Mouse (Mus musculus): Measurements from ENCODE around the gene Gpat3. TPM values are rescaled to one million over a fixed set of nuclear protein-coding genes. Genes with fewer than 3 reads are reported as not detected.

The Gpat3 gene
- polyA plus RNA-seq, 1 experiment from 2014 or later: 1.6 TPM

DNA sequence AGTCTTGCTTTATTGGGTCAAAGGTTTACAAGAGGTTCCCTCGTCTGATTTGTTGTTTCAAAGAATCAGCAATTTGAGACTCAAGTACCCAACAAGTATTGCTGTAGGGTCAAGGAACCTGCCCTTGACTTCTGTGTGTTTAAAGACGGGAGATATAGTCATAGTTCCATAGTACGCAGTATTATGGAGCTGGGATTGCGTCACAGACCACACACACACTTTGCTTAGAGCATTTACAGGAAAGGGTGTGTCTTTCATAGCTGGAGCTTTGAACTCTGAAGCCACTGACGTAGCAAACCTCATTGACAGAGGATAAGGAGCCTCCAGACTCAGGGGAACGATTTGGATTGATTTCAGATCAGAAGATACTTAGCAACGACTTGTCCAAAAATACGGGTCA, 70.9 kb downstream of the Gpat3 start:
- 65% methylated on average over 8 of the region's 8 CpGs for WGBS
- Histone ChIP-seq H3K9me3 (replicated peaks; ENCODE audit: low read length) (no peaks in the 10 kb centered on the region), H3K4me3 (replicated peaks; ENCODE audit: low read depth, low read length) (no peak overlapping the region), H3K27me3 (ENCODE audit: insufficient read depth, low read length) (peaks cover 8% of the 10 kb centered on the region; the same call in 1 of the 2 replicates), H3K9ac (ENCODE audit: low read depth, low read length) (no peak overlapping the region), H3K4me1 (replicated peaks; ENCODE audit: insufficient read depth, low read length) (no peaks in the 10 kb centered on the region), H3K4me2 (ENCODE audit: low read length) (no peak overlapping the region), H3K27ac (no peak overlapping the region), H3K36me3 (ENCODE audit: insufficient read depth, low read length) (no peaks in the 10 kb centered on the region)
- ATAC-seq (replicated peaks; ENCODE audit: low FRiP score, low read depth) (no peak), DNase-seq (ENCODE audit: low spot score) (no peak)
- TF ChIP-seq CTCF (IDR thresholded peaks at IDR 0.05; ENCODE audit: low read depth): no peak

- H3K9ac ChIP-seq (ENCODE audit: low read depth, low read length): no peak overlapping the region
- DNase-seq (ENCODE audit: low spot score) (peak; percentile 80), ATAC-seq (replicated peaks; ENCODE audit: low FRiP score, low read depth) (no peak)
- no peak overlapping the region for H3K27ac ChIP-seq
- no peak overlapping the region for H3K4me3 ChIP-seq (replicated peaks; ENCODE audit: low read depth, low read length)
- H3K27me3 ChIP-seq (ENCODE audit: insufficient read depth, low read length): peaks cover 8% of the 10 kb centered on the region; the same call in 1 of the 2 replicates
- peak; percentile 97 for TF ChIP-seq CTCF (IDR thresholded peaks at IDR 0.05; ENCODE audit: low read depth)
- H3K9me3 ChIP-seq (replicated peaks; ENCODE audit: low read length): no peaks in the 10 kb centered on the region
- no peaks in the 10 kb centered on the region for H3K36me3 ChIP-seq (ENCODE audit: insufficient read depth, low read length)
- H3K4me1 ChIP-seq (replicated peaks; ENCODE audit: insufficient read depth, low read length): no peaks in the 10 kb centered on the region
- H3K4me2 ChIP-seq (ENCODE audit: low read length): no peak overlapping the region
- WGBS: 19% methylated on average over 15 of the region's 15 CpGs
Measured at GRCm38 (mm10) chr5:100917252-100917774, 71.8 kb downstream of the Gpat3 start.

GRCm38 (mm10) chr5:100919069-100919468, 73.6 kb downstream of the Gpat3 start:
- Histone ChIP-seq H3K36me3 (ENCODE audit: insufficient read depth, low read length) (no peaks in the 10 kb centered on the region), H3K27me3 (ENCODE audit: insufficient read depth, low read length) (peaks cover 5% of the 10 kb centered on the region; the same call in 1 of the 2 replicates), H3K4me3 (replicated peaks; ENCODE audit: low read depth, low read length) (no peak overlapping the region), H3K27ac (no peak overlapping the region), H3K9me3 (replicated peaks; ENCODE audit: low read length) (no peaks in the 10 kb centered on the region), H3K4me1 (replicated peaks; ENCODE audit: insufficient read depth, low read length) (no peaks in the 10 kb centered on the region), H3K4me2 (ENCODE audit: low read length) (no peak overlapping the region), H3K9ac (ENCODE audit: low read depth, low read length) (no peak overlapping the region)
- peak; percentile 85 for DNase-seq (ENCODE audit: low spot score)
- no peak for ATAC-seq (replicated peaks; ENCODE audit: low FRiP score, low read depth)
- peak; percentile 81 for TF ChIP-seq CTCF (IDR thresholded peaks at IDR 0.05; ENCODE audit: low read depth)
- 14% methylated on average over 9 of the region's 9 CpGs for WGBS

- Histone ChIP-seq H3K4me2 (ENCODE audit: low read length) (no peak overlapping the region), H3K9me3 (replicated peaks; ENCODE audit: low read length) (no peaks in the 10 kb centered on the region), H3K27ac (no peak overlapping the region), H3K9ac (ENCODE audit: low read depth, low read length) (no peak overlapping the region), H3K27me3 (ENCODE audit: insufficient read depth, low read length) (no peaks in the 10 kb centered on the region), H3K36me3 (ENCODE audit: insufficient read depth, low read length) (no peaks in the 10 kb centered on the region), H3K4me3 (replicated peaks; ENCODE audit: low read depth, low read length) (no peak overlapping the region), H3K4me1 (replicated peaks; ENCODE audit: insufficient read depth, low read length) (no peaks in the 10 kb centered on the region)
- TF ChIP-seq CTCF (IDR thresholded peaks at IDR 0.05; ENCODE audit: low read depth): no peak
- 74% methylated on average over 2 of the region's 2 CpGs for WGBS
- DNase-seq (ENCODE audit: low spot score): no peak
- no peak for ATAC-seq (replicated peaks; ENCODE audit: low FRiP score, low read depth)
Measured at GRCm38 (mm10) chr5:100929698-100930097, 84.2 kb downstream of the Gpat3 start.

- DNase-seq (ENCODE audit: low spot score): no peak
- H3K4me2 ChIP-seq (ENCODE audit: low read length): 0 out of 2 replicates have a peak overlapping the region, but pooled peaks have one; percentile 3
- 26% methylated on average over 11 of the region's 11 CpGs for WGBS
Measured at GRCm38 (mm10) chr5:100943716-100944115, 98.2 kb downstream of the Gpat3 start.

DNA sequence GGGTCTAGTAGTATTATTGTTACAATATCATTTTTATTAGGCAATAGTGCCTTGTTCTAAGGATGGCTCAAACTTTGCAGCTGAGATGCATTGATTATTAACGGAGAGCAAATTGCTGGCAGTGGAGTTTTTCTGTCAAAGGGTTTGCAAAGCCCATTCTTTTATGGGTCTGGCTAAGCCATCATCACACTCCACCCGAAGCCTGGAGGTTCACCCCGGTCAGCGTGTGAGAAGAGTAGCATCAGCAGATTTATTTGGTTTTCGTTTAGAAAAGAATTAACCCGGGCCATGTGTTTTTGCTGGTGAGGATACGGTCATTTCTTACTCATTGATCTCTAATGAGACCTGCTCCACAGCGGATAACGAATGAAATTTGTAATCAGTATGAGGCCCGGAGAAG, 99.8 kb downstream of the Gpat3 start:
- H3K36me3 ChIP-seq (ENCODE audit: insufficient read depth, low read length): no peaks in the 10 kb centered on the region
- 65% methylated on average over 10 of the region's 10 CpGs for WGBS
- no peaks in the 10 kb centered on the region; the same call in 1 of the 2 replicates for H3K27me3 ChIP-seq (ENCODE audit: insufficient read depth, low read length)
- DNase-seq (ENCODE audit: low spot score): no peak
- no peak overlapping the region for H3K4me3 ChIP-seq (replicated peaks; ENCODE audit: low read depth, low read length)
- H3K4me2 ChIP-seq (ENCODE audit: low read length): no peak overlapping the region
- no peak for ATAC-seq (replicated peaks; ENCODE audit: low FRiP score, low read depth)
- no peak overlapping the region for H3K9ac ChIP-seq (ENCODE audit: low read depth, low read length)
- H3K9me3 ChIP-seq (replicated peaks; ENCODE audit: low read length): no peaks in the 10 kb centered on the region
- no peaks in the 10 kb centered on the region for H3K4me1 ChIP-seq (replicated peaks; ENCODE audit: insufficient read depth, low read length)
- TF ChIP-seq CTCF (IDR thresholded peaks at IDR 0.05; ENCODE audit: low read depth): no peak
- H3K27ac ChIP-seq: no peak overlapping the region

More at GRCm38 (mm10) chr5:100943716-100944115, 98.2 kb downstream of the Gpat3 start:
- Histone ChIP-seq H3K4me3 (replicated peaks; ENCODE audit: low read depth, low read length) (no peak overlapping the region), H3K27ac (no peak overlapping the region), H3K4me1 (replicated peaks; ENCODE audit: insufficient read depth, low read length) (no peaks in the 10 kb centered on the region), H3K27me3 (ENCODE audit: insufficient read depth, low read length) (no peaks in the 10 kb centered on the region; the same call in 1 of the 2 replicates), H3K9me3 (replicated peaks; ENCODE audit: low read length) (no peaks in the 10 kb centered on the region), H3K36me3 (ENCODE audit: insufficient read depth, low read length) (no peaks in the 10 kb centered on the region), H3K9ac (ENCODE audit: low read depth, low read length) (no peak overlapping the region)
- no peak for ATAC-seq (replicated peaks; ENCODE audit: low FRiP score, low read depth)
- no peak for TF ChIP-seq CTCF (IDR thresholded peaks at IDR 0.05; ENCODE audit: low read depth)

Other genes with a start within 250 kb of the Gpat3 start
- 62.0 and 64.6 TPM in 2 replicates for gene Coq2, start 170.6 kb upstream of the Gpat3 start, polyA plus RNA-seq (2015; fragmentation: Nextera tagmentation; extraction: Ambion mirVana)
- gene Hpse, start 126.0 kb upstream of the Gpat3 start, polyA plus RNA-seq (2015; fragmentation: Nextera tagmentation; extraction: Ambion mirVana): 2.2 and 2.4 TPM in 2 replicates
- gene Helq, start 47.1 kb upstream of the Gpat3 start, polyA plus RNA-seq (2015; fragmentation: Nextera tagmentation; extraction: Ambion mirVana): 9.5 and 9.6 TPM in 2 replicates
- 187 and 217 TPM in 2 replicates for gene Mrps18c, start 47.1 kb upstream of the Gpat3 start, polyA plus RNA-seq (2015; fragmentation: Nextera tagmentation; extraction: Ambion mirVana)
- gene Abraxas1, start 24.7 kb upstream of the Gpat3 start, polyA plus RNA-seq (2015; fragmentation: Nextera tagmentation; extraction: Ambion mirVana): 24.7 and 25.0 TPM in 2 replicates